Mouse (Mus musculus): ENCODE results near the gene Eva1a. TPM values are rescaled to one million over a fixed set of nuclear protein-coding genes. Genes with fewer than 3 reads are reported as not detected.

Eva1a gene
- polyA plus RNA-seq, 1 experiment from 2014 or later, result 1.1 TPM

- WGBS, result 90% methylated on average over 1 of the region's 1 CpGs
- H3K27ac ChIP-seq (ENCODE audit: low read depth, low read length), result no peak overlapping the region
- ATAC-seq, result no peak
These were observed 70.3 kb downstream of the Eva1a start for GRCm38 (mm10) chr6:82111111-82111510.

GRCm38 (mm10) chr6:82111540-82111939 is 70.7 kb downstream of the Eva1a start:
- ATAC-seq (no peak), DNase-seq (ENCODE audit: low spot score) (no peak)
- WGBS, result 85% methylated on average over 3 of the region's 3 CpGs
- no peaks in the 10 kb centered on the region for H3K27me3 ChIP-seq (replicated peaks; ENCODE audit: control insufficient read depth, insufficient read depth, low read length)
- no peaks in the 10 kb centered on the region for H3K4me1 ChIP-seq (ENCODE audit: control insufficient read depth, insufficient read depth, low read length)
- H3K27ac ChIP-seq (ENCODE audit: low read depth, low read length), result no peak overlapping the region
- H3K4me2 ChIP-seq (ENCODE audit: low read length), result no peak overlapping the region
- no peaks in the 10 kb centered on the region for H3K36me3 ChIP-seq (ENCODE audit: control insufficient read depth, insufficient read depth, low read length)
- no peaks in the 10 kb centered on the region for H3K9me3 ChIP-seq (replicated peaks; ENCODE audit: control insufficient read depth, low read length)
- H3K9ac ChIP-seq (ENCODE audit: low read length), result no peak overlapping the region
- no peak overlapping the region for H3K4me3 ChIP-seq (ENCODE audit: low read depth, low read length)

More at GRCm38 (mm10) chr6:82111111-82111510, 70.3 kb downstream of the Eva1a start:
- no peaks in the 10 kb centered on the region for H3K27me3 ChIP-seq (replicated peaks; ENCODE audit: control insufficient read depth, insufficient read depth, low read length)
- no peak for DNase-seq (ENCODE audit: low spot score)
- H3K9me3 ChIP-seq (replicated peaks; ENCODE audit: control insufficient read depth, low read length), result no peaks in the 10 kb centered on the region
- H3K4me1 ChIP-seq (ENCODE audit: control insufficient read depth, insufficient read depth, low read length), result no peaks in the 10 kb centered on the region
- no peaks in the 10 kb centered on the region for H3K36me3 ChIP-seq (ENCODE audit: control insufficient read depth, insufficient read depth, low read length)
- H3K4me3 ChIP-seq (ENCODE audit: low read depth, low read length), result no peak overlapping the region
- H3K9ac ChIP-seq (ENCODE audit: low read length), result no peak overlapping the region
- no peak overlapping the region for H3K4me2 ChIP-seq (ENCODE audit: low read length)

GRCm38 (mm10) chr6:82112127-82113090 is 71.6 kb downstream of the Eva1a start:
- WGBS, result 81% methylated on average over 14 of the region's 14 CpGs
- no peak overlapping the region for H3K9ac ChIP-seq (ENCODE audit: low read length)
- no peak for ATAC-seq
- H3K4me3 ChIP-seq (ENCODE audit: low read depth, low read length), result no peak overlapping the region
- H3K9me3 ChIP-seq (replicated peaks; ENCODE audit: control insufficient read depth, low read length), result no peaks in the 10 kb centered on the region
- DNase-seq (ENCODE audit: low spot score), result no peak
- H3K4me1 ChIP-seq (ENCODE audit: control insufficient read depth, insufficient read depth, low read length), result no peaks in the 10 kb centered on the region
- H3K27ac ChIP-seq (ENCODE audit: low read depth, low read length), result no peak overlapping the region
- no peaks in the 10 kb centered on the region for H3K36me3 ChIP-seq (ENCODE audit: control insufficient read depth, insufficient read depth, low read length)
- no peaks in the 10 kb centered on the region for H3K27me3 ChIP-seq (replicated peaks; ENCODE audit: control insufficient read depth, insufficient read depth, low read length)
- no peak overlapping the region for H3K4me2 ChIP-seq (ENCODE audit: low read length)

- H3K27me3 ChIP-seq (replicated peaks; ENCODE audit: control insufficient read depth, insufficient read depth, low read length), result no peaks in the 10 kb centered on the region
- no peak overlapping the region for H3K9ac ChIP-seq (ENCODE audit: low read length)
- no peak overlapping the region for H3K4me2 ChIP-seq (ENCODE audit: low read length)
- H3K27ac ChIP-seq (ENCODE audit: low read depth, low read length), result no peak overlapping the region
- H3K4me3 ChIP-seq (ENCODE audit: low read depth, low read length), result no peak overlapping the region
- WGBS, result 78% methylated on average over 3 of the region's 3 CpGs
- H3K36me3 ChIP-seq (ENCODE audit: control insufficient read depth, insufficient read depth, low read length), result no peaks in the 10 kb centered on the region
- no peaks in the 10 kb centered on the region for H3K4me1 ChIP-seq (ENCODE audit: control insufficient read depth, insufficient read depth, low read length)
- DNase-seq (ENCODE audit: low spot score) (no peak), ATAC-seq (no peak)
- H3K9me3 ChIP-seq (replicated peaks; ENCODE audit: control insufficient read depth, low read length), result no peaks in the 10 kb centered on the region
These were observed 74.6 kb downstream of the Eva1a start for GRCm38 (mm10) chr6:82115335-82115965.

- no peak overlapping the region for H3K4me2 ChIP-seq (ENCODE audit: low read length)
- no peak overlapping the region for H3K9ac ChIP-seq (ENCODE audit: low read length)
- H3K4me1 ChIP-seq (ENCODE audit: control insufficient read depth, insufficient read depth, low read length), result no peaks in the 10 kb centered on the region
- ATAC-seq (no peak), DNase-seq (ENCODE audit: low spot score) (no peak)
- no peaks in the 10 kb centered on the region for H3K36me3 ChIP-seq (ENCODE audit: control insufficient read depth, insufficient read depth, low read length)
- H3K9me3 ChIP-seq (replicated peaks; ENCODE audit: control insufficient read depth, low read length), result no peaks in the 10 kb centered on the region
- WGBS, result 84% methylated on average over 3 of the region's 3 CpGs
- no peak overlapping the region for H3K4me3 ChIP-seq (ENCODE audit: low read depth, low read length)
- H3K27ac ChIP-seq (ENCODE audit: low read depth, low read length), result no peak overlapping the region
- no peaks in the 10 kb centered on the region for H3K27me3 ChIP-seq (replicated peaks; ENCODE audit: control insufficient read depth, insufficient read depth, low read length)
These were observed 75.3 kb downstream of the Eva1a start for GRCm38 (mm10) chr6:82116176-82116575.

GRCm38 (mm10) chr6:82117871-82118270 is 77.0 kb downstream of the Eva1a start:
- H3K27me3 ChIP-seq (replicated peaks; ENCODE audit: control insufficient read depth, insufficient read depth, low read length), result no peaks in the 10 kb centered on the region
- no peaks in the 10 kb centered on the region for H3K9me3 ChIP-seq (replicated peaks; ENCODE audit: control insufficient read depth, low read length)
- H3K27ac ChIP-seq (ENCODE audit: low read depth, low read length), result no peak overlapping the region
- no peaks in the 10 kb centered on the region for H3K4me1 ChIP-seq (ENCODE audit: control insufficient read depth, insufficient read depth, low read length)
- H3K9ac ChIP-seq (ENCODE audit: low read length), result no peak overlapping the region
- H3K36me3 ChIP-seq (ENCODE audit: control insufficient read depth, insufficient read depth, low read length), result no peaks in the 10 kb centered on the region
- 92% methylated on average over 5 of the region's 5 CpGs for WGBS
- H3K4me3 ChIP-seq (ENCODE audit: low read depth, low read length), result no peak overlapping the region
- ATAC-seq (no peak), DNase-seq (ENCODE audit: low spot score) (no peak)
- no peak overlapping the region for H3K4me2 ChIP-seq (ENCODE audit: low read length)

- DNase-seq (ENCODE audit: low spot score) (peak; percentile 66), ATAC-seq (peak; percentile 85)
- Histone ChIP-seq H3K9me3 (replicated peaks; ENCODE audit: control insufficient read depth, low read length) (no peaks in the 10 kb centered on the region), H3K27me3 (replicated peaks; ENCODE audit: control insufficient read depth, insufficient read depth, low read length) (no peaks in the 10 kb centered on the region), H3K9ac (ENCODE audit: low read length) (peak overlapping the region; percentile 50; the same call in 1 of the 2 replicates), H3K36me3 (ENCODE audit: control insufficient read depth, insufficient read depth, low read length) (no peaks in the 10 kb centered on the region), H3K4me2 (ENCODE audit: low read length) (peak overlapping the region; percentile 34; the same call in 1 of the 2 replicates), H3K27ac (ENCODE audit: low read depth, low read length) (no peak overlapping the region), H3K4me1 (ENCODE audit: control insufficient read depth, insufficient read depth, low read length) (no peaks in the 10 kb centered on the region), H3K4me3 (ENCODE audit: low read depth, low read length) (no peak overlapping the region)
- WGBS, result 21% methylated on average over 16 of the region's 16 CpGs
These were observed 78.7 kb downstream of the Eva1a start for GRCm38 (mm10) chr6:82119322-82120162.

- H3K27me3 ChIP-seq (replicated peaks; ENCODE audit: control insufficient read depth, insufficient read depth, low read length), result no peaks in the 10 kb centered on the region
- ATAC-seq, result no peak
- DNase-seq (ENCODE audit: low spot score), result no peak
- no peaks in the 10 kb centered on the region for H3K36me3 ChIP-seq (ENCODE audit: control insufficient read depth, insufficient read depth, low read length)
- H3K27ac ChIP-seq (ENCODE audit: low read depth, low read length), result no peak overlapping the region
- H3K4me2 ChIP-seq (ENCODE audit: low read length), result no peak overlapping the region
- H3K4me1 ChIP-seq (ENCODE audit: control insufficient read depth, insufficient read depth, low read length), result no peaks in the 10 kb centered on the region
- no peak overlapping the region for H3K4me3 ChIP-seq (ENCODE audit: low read depth, low read length)
- H3K9me3 ChIP-seq (replicated peaks; ENCODE audit: control insufficient read depth, low read length), result no peaks in the 10 kb centered on the region
- no peak overlapping the region for H3K9ac ChIP-seq (ENCODE audit: low read length)
- WGBS, result 98% methylated on average over 2 of the region's 2 CpGs
These were observed 84.3 kb downstream of the Eva1a start for GRCm38 (mm10) chr6:82125134-82125533.

Measured in forebrain, embryonic 14.5 days (tissue).